Mouse (Mus musculus) G1E-ER4 (cell line): ENCODE data around the gene Ank2. TPM values are rescaled to one million over a fixed set of nuclear protein-coding genes. Genes with fewer than 3 reads are reported as not detected.

Source experiments
- GATA1 ChIP-seq: IDR thresholded peaks from one replicate; pipeline ENCODE4 v1.8.0; 2012; ENCODE audit warnings: low read length, inconsistent platforms
- polyA plus RNA-seq: library from polyadenylated mRNA; stranded (reverse); fragments of >175 nt; gene quantifications from 2 replicates; pipeline ENCODE4 v1.2.3, GENCODE M21; 2012

Ank2 gene
- polyA plus RNA-seq, 1 experiment, result 19.3 TPM

- TF ChIP-seq GATA1, result no peak
Measured at GRCm38 (mm10) chr3:126918805-126919473, 580.2 kb downstream of the Ank2 start.

- no peak for TF ChIP-seq GATA1
Measured at GRCm38 (mm10) chr3:126916381-126916780, 582.8 kb downstream of the Ank2 start.

- TF ChIP-seq GATA1, result no peak
Measured at GRCm38 (mm10) chr3:126903543-126903942, 595.6 kb downstream of the Ank2 start.

- no peak for TF ChIP-seq GATA1
Measured at GRCm38 (mm10) chr3:126886644-126887043, 612.5 kb downstream of the Ank2 start.

- no peak for TF ChIP-seq GATA1
Measured at GRCm38 (mm10) chr3:126886090-126886489, 613.1 kb downstream of the Ank2 start.

- no peak for TF ChIP-seq GATA1
Measured at GRCm38 (mm10) chr3:126878233-126878632, 620.9 kb downstream of the Ank2 start.

Other genes with a start within 250 kb of the Ank2 start
- 45.7 and 52.2 TPM in 2 replicates for gene Larp7, start 54.0 kb upstream of the Ank2 start, polyA plus RNA-seq
- gene Zgrf1, start 54.1 kb upstream of the Ank2 start, polyA plus RNA-seq, result 1.4 and 1.6 TPM in 2 replicates
- not detected in 2 replicates for gene Neurog2, start 133.8 kb upstream of the Ank2 start, polyA plus RNA-seq